Mouse (Mus musculus): ENCODE data around the gene Ckap2l. TPM values are rescaled to one million over a fixed set of nuclear protein-coding genes. Genes with fewer than 3 reads are reported as not detected.

The Ckap2l gene
- polyA plus RNA-seq (2014; fragmentation: Nextera tagmentation; extraction: Ambion mirVana) = 7.4 and 13.5 TPM in 2 replicates

DNA sequence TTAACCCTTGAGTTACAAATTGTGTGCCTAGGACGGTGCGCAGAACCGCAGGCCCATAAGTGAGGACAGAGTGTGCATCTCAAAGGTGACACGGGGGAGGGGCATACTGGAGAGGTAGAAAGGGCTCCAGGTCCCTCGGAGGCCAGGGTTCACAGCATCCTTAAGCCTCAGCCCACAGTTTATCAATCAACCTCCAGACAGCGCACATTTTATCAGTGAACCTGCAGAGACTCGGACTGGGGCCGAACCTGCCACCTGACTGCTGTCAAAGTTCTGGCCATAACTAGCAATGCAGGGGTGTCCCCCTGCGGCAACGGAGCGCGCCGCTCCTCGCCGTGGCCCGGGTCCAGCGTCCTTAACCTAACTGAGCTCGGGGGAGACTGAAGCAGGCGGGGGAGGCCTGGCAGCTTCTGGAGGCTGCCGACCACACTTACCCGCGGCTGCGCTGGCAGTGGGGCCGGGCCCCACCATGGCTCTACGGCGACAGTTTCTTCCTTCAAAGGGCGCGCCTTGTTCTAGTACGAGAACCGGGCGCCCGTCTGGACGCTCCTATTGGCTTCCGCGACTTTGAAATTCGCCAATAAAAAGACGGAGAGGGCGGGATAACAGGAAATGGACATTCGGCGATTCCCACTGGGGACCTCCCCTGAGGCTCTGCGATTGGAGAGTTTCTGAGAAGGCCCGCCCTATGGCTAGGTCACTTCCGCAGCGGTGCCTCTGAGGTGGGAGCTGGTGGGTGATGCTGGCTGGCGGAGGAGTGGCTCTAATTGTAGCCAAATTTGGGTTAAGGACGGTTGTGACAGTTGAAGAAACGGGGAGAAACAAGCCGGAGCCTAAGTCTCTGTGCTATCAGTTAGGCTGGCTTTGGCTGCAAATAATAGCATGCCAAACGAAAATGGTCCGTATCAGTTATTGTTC lies at the start of gene Ckap2l:
Ckap2l (minus strand) TSS at position 542 of the 918 bp plus-strand sequence.
- Histone ChIP-seq H3K9ac (replicated peaks; ENCODE audit: low read length) (peak within 1 kb of the TSS; percentile 70), H3K4me2 (ENCODE audit: low read length) (peak within 1 kb of the TSS; percentile 81), H3K4me3 (replicated peaks; ENCODE audit: low read depth, low read length) (peak within 1 kb of the TSS; percentile 77), H3K36me3 (ENCODE audit: control insufficient read depth, insufficient read depth, low read length) (no peaks in the 10 kb centered on the region), H3K9me3 (ENCODE audit: control insufficient read depth, low read length) (no peaks in the 10 kb centered on the region), H3K4me1 (ENCODE audit: control insufficient read depth, insufficient read depth, low read length) (0 out of 2 replicates have a peak, but pooled peaks cover 5% of the 10 kb centered on the region), H3K27me3 (ENCODE audit: control insufficient read depth, insufficient read depth, low read length) (no peaks in the 10 kb centered on the region), H3K27ac (replicated peaks; ENCODE audit: low read depth, low read length) (peak within 1 kb of the TSS; percentile 98)
- ATAC-seq (ENCODE audit: low FRiP score, low TSS enrichment) (peak; percentile 99), DNase-seq (peak; percentile 100)
- under 1% methylated on average over 50 of the region's 50 CpGs for WGBS

DNA sequence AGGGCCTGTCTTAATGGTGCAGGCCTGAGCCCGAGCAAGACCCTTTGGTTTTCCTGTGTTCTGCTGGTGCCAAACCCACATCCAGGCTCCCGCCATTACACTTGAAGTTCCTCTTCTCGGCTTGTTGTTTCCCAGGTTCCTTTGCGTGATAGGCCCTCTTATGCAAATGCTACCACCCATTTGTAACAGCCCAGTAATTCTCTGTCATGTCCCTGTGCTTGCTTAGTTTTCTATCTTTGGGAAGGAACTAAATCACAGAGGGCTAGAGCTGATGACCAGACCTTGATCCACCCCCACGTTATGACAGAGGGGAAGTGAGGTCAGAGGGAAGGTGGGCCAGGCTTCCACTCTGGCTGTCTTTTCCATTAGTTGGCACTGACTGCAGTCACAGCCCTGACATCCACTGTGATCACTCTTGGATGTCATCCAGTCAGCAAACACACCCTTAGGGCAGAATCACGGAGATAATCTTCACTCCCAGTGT lies 41.2 kb upstream of the Ckap2l start:
- no peaks in the 10 kb centered on the region for H3K4me1 ChIP-seq (ENCODE audit: control insufficient read depth, insufficient read depth, low read length)
- H3K36me3 ChIP-seq (ENCODE audit: control insufficient read depth, insufficient read depth, low read length) = no peaks in the 10 kb centered on the region
- no peaks in the 10 kb centered on the region for H3K9me3 ChIP-seq (ENCODE audit: control insufficient read depth, low read length)
- no peaks in the 10 kb centered on the region for H3K27me3 ChIP-seq (ENCODE audit: control insufficient read depth, insufficient read depth, low read length)
- no peak overlapping the region for H3K27ac ChIP-seq (replicated peaks; ENCODE audit: low read depth, low read length)
- 81% methylated on average over 6 of the region's 6 CpGs for WGBS
- no peak overlapping the region for H3K4me2 ChIP-seq (ENCODE audit: low read length)
- no peak overlapping the region for H3K4me3 ChIP-seq (replicated peaks; ENCODE audit: low read depth, low read length)
- no peak overlapping the region for H3K9ac ChIP-seq (replicated peaks; ENCODE audit: low read length)
- peak; percentile 6 for DNase-seq
- ATAC-seq (ENCODE audit: low FRiP score, low TSS enrichment) = no peak

DNA sequence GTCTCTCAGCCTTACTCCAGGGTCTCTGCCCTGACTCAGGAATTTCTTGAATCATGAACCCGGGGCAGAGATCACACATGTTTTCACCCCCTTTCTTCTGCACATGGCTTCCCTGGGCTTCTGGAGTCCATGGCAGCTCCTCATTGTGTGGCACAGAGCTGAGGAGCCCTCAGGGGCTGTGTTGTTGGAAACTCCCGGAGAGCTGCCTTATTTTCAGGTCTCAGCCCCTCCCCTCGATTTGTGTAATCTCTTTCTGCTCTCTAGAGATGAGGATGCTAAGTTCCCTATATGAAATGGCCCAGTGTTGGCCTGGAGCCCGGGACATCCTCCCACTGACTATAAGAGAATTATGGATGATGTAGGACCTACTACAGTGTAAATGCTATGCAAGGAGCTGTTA lies 36.5 kb upstream of the Ckap2l start:
- no peaks in the 10 kb centered on the region for H3K4me1 ChIP-seq (ENCODE audit: control insufficient read depth, insufficient read depth, low read length)
- H3K27me3 ChIP-seq (ENCODE audit: control insufficient read depth, insufficient read depth, low read length) = no peaks in the 10 kb centered on the region
- no peak overlapping the region for H3K27ac ChIP-seq (replicated peaks; ENCODE audit: low read depth, low read length)
- no peak overlapping the region for H3K9ac ChIP-seq (replicated peaks; ENCODE audit: low read length)
- peak; percentile 2 for DNase-seq
- no peaks in the 10 kb centered on the region for H3K9me3 ChIP-seq (ENCODE audit: control insufficient read depth, low read length)
- H3K4me2 ChIP-seq (ENCODE audit: low read length) = no peak overlapping the region
- WGBS = 54% methylated on average over 4 of the region's 4 CpGs
- H3K36me3 ChIP-seq (ENCODE audit: control insufficient read depth, insufficient read depth, low read length) = no peaks in the 10 kb centered on the region
- ATAC-seq (ENCODE audit: low FRiP score, low TSS enrichment) = no peak
- H3K4me3 ChIP-seq (replicated peaks; ENCODE audit: low read depth, low read length) = no peak overlapping the region

DNA sequence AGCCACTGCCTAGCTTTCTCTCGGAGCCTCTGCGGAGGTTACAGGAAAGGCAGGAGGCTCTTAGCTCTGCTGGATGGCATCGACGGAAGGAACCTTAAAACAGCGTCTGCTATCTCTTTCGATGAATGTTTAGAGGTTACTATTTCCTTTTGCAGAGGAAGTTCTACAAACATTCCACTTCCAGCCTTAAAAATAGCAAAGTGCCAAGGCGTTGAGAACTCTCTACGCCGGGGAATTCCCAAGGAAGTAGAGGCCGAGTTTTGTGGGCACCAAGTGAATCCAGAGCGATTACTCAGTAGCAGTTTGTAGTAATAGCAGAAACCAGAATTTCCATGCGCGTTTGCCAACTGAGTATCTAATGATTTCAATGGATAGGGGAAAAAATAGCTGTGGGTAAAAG lies 33.5 kb upstream of the Ckap2l start:
- Histone ChIP-seq H3K9me3 (ENCODE audit: control insufficient read depth, low read length) (no peaks in the 10 kb centered on the region), H3K36me3 (ENCODE audit: control insufficient read depth, insufficient read depth, low read length) (no peaks in the 10 kb centered on the region), H3K4me1 (ENCODE audit: control insufficient read depth, insufficient read depth, low read length) (no peaks in the 10 kb centered on the region), H3K4me2 (ENCODE audit: low read length) (no peak overlapping the region), H3K27me3 (ENCODE audit: control insufficient read depth, insufficient read depth, low read length) (no peaks in the 10 kb centered on the region), H3K9ac (replicated peaks; ENCODE audit: low read length) (no peak overlapping the region), H3K27ac (replicated peaks; ENCODE audit: low read depth, low read length) (no peak overlapping the region), H3K4me3 (replicated peaks; ENCODE audit: low read depth, low read length) (no peak overlapping the region)
- 92% methylated on average over 13 of the region's 13 CpGs for WGBS
- no peak for ATAC-seq (ENCODE audit: low FRiP score, low TSS enrichment)
- no peak for DNase-seq

DNA sequence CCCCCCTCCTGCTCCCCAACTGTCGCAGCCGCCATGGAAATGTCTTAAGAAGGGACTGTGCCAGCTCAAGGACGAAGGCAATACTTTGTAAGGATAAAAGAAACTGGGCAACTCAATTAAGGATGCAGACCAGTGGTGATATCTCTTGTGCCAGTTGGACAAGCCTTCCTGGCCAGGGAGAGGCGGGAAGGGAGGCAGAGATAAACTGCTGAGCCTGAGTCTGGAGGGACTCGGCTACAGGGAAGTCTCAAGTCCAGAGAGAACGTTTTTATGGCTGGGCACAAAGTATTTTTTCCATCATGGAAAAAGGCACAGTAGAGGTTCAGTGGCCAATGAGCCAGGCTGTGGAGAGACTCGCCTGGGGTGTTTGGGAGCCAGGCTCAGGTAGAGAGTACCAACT lies 33.0 kb upstream of the Ckap2l start:
- no peaks in the 10 kb centered on the region for H3K36me3 ChIP-seq (ENCODE audit: control insufficient read depth, insufficient read depth, low read length)
- H3K27ac ChIP-seq (replicated peaks; ENCODE audit: low read depth, low read length) = no peak overlapping the region
- DNase-seq (no peak), ATAC-seq (ENCODE audit: low FRiP score, low TSS enrichment) (no peak)
- WGBS = 72% methylated on average over 7 of the region's 7 CpGs
- H3K9ac ChIP-seq (replicated peaks; ENCODE audit: low read length) = no peak overlapping the region
- H3K4me2 ChIP-seq (ENCODE audit: low read length) = no peak overlapping the region
- no peaks in the 10 kb centered on the region for H3K27me3 ChIP-seq (ENCODE audit: control insufficient read depth, insufficient read depth, low read length)
- no peaks in the 10 kb centered on the region for H3K4me1 ChIP-seq (ENCODE audit: control insufficient read depth, insufficient read depth, low read length)
- H3K4me3 ChIP-seq (replicated peaks; ENCODE audit: low read depth, low read length) = no peak overlapping the region
- H3K9me3 ChIP-seq (ENCODE audit: control insufficient read depth, low read length) = no peaks in the 10 kb centered on the region

DNA sequence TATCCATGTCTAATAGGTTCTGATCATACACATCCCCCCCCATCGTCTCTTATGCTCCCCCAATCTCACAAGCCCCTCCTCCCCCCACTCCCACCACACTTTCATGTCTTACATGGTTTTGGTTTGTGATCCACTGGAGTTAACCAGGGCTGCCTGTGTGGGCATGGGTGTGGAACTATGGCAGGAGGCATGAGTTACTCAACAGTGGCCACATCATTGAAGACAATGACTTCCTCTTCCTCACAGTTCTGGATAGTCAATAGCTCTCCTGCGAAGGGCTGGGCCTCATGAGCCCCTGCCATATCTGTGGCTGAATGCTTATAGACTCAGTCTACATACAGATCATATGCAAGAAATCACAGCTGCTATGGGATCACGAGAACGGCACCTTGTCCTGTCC lies 31.2 kb upstream of the Ckap2l start:
- Histone ChIP-seq H3K27ac (replicated peaks; ENCODE audit: low read depth, low read length) (no peak overlapping the region), H3K9ac (replicated peaks; ENCODE audit: low read length) (no peak overlapping the region), H3K4me1 (ENCODE audit: control insufficient read depth, insufficient read depth, low read length) (no peaks in the 10 kb centered on the region), H3K4me3 (replicated peaks; ENCODE audit: low read depth, low read length) (no peak overlapping the region), H3K36me3 (ENCODE audit: control insufficient read depth, insufficient read depth, low read length) (no peaks in the 10 kb centered on the region), H3K27me3 (ENCODE audit: control insufficient read depth, insufficient read depth, low read length) (no peaks in the 10 kb centered on the region), H3K4me2 (ENCODE audit: low read length) (no peak overlapping the region), H3K9me3 (ENCODE audit: control insufficient read depth, low read length) (no peaks in the 10 kb centered on the region)
- WGBS = 84% methylated on average over 4 of the region's 4 CpGs
- no peak for DNase-seq
- no peak for ATAC-seq (ENCODE audit: low FRiP score, low TSS enrichment)

DNA sequence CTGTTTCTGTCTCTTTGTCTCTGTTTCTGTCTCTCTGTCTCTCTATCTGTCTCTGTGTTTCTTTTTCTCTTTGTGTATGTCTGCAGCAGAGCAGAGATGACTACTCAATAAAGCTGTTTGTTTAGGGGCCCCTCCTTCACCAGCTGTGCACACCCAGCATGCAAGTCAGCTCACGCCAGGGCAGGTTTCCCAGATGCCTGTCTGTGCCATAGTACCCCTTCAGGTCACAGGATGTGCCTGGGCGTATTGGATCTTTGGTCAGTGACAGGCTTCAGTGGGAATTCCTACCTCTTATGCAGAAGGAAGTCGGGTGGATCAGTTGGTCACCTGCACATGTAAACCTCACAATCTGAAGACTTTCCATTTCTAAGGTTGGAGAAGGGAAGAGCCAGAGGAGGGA lies 27.2 kb upstream of the Ckap2l start:
- WGBS = 81% methylated on average over 3 of the region's 3 CpGs
- H3K9ac ChIP-seq (replicated peaks; ENCODE audit: low read length) = no peak overlapping the region
- H3K4me2 ChIP-seq (ENCODE audit: low read length) = no peak overlapping the region

DNA sequence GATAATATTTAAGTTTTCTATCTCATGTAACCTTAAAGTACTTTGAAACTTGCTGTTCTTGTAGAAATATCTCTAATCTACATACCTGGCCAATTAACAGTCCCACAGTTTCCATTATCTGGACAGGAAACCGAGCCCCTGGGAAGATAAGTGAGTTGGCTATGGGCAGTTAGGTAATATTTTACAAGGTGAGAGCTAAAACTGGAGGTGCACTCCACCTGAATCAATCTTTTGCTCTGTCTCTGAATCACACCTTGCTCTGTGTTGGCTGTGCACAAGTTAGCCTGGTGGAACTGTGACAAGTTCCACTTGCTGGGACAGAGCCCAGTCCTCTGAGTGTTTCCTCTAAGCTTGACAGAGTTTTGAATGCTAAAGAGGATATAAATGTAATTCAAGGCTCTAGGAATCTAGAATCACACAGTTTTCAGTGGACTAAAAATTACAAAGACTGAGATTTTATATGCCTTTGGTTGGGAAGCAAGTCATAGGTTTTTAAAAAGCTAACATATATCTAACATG lies 25.2 kb upstream of the Ckap2l start:
- H3K27me3 ChIP-seq (ENCODE audit: control insufficient read depth, insufficient read depth, low read length) = no peaks in the 10 kb centered on the region
- WGBS = 73% methylated on average over 1 of the region's 1 CpGs
- no peak overlapping the region for H3K4me2 ChIP-seq (ENCODE audit: low read length)
- no peak overlapping the region for H3K9ac ChIP-seq (replicated peaks; ENCODE audit: low read length)
- no peaks in the 10 kb centered on the region for H3K36me3 ChIP-seq (ENCODE audit: control insufficient read depth, insufficient read depth, low read length)
- no peak for DNase-seq
- no peak overlapping the region for H3K27ac ChIP-seq (replicated peaks; ENCODE audit: low read depth, low read length)
- H3K4me3 ChIP-seq (replicated peaks; ENCODE audit: low read depth, low read length) = no peak overlapping the region
- no peaks in the 10 kb centered on the region for H3K4me1 ChIP-seq (ENCODE audit: control insufficient read depth, insufficient read depth, low read length)
- H3K9me3 ChIP-seq (ENCODE audit: control insufficient read depth, low read length) = no peaks in the 10 kb centered on the region
- ATAC-seq (ENCODE audit: low FRiP score, low TSS enrichment) = no peak

More for the DNA sequence above, 27.2 kb upstream of the Ckap2l start:
- Histone ChIP-seq H3K36me3 (ENCODE audit: control insufficient read depth, insufficient read depth, low read length) (no peaks in the 10 kb centered on the region), H3K9me3 (ENCODE audit: control insufficient read depth, low read length) (no peaks in the 10 kb centered on the region), H3K4me1 (ENCODE audit: control insufficient read depth, insufficient read depth, low read length) (no peaks in the 10 kb centered on the region), H3K27ac (replicated peaks; ENCODE audit: low read depth, low read length) (no peak overlapping the region), H3K4me3 (replicated peaks; ENCODE audit: low read depth, low read length) (no peak overlapping the region), H3K27me3 (ENCODE audit: control insufficient read depth, insufficient read depth, low read length) (no peaks in the 10 kb centered on the region)
- DNase-seq (no peak), ATAC-seq (ENCODE audit: low FRiP score, low TSS enrichment) (no peak)
